7 mouse cellular contexts compared by ENCODE assay signal in genomic region chr11:61504713-61505257, GRCm38 (mm10). TPM values are rescaled to one million over a fixed set of nuclear protein-coding genes. Genes with fewer than 3 reads are reported as not detected.
DNase-seq lines count a peak whose midpoint lies in the region; ATAC-seq and TF ChIP-seq lines count a peak whose summit lies in the region.

TSS of gene B9d1 (plus strand) at chr11:61505144.

- peak within 1 kb of the TSS; percentile 78 for H3K4me3 ChIP-seq in embryonic facial prominence, embryonic 10.5 days
- H3K4me3 ChIP-seq in intestine, postnatal 0 days (ENCODE audit: low read depth, low read length) = peak within 1 kb of the TSS; percentile 57
- peak within 1 kb of the TSS; percentile 71 for H3K4me3 ChIP-seq in midbrain, embryonic 12.5 days
- H3K4me3 ChIP-seq in small intestine, adult 2 months (ENCODE audit: low read depth, low read length) = peak within 1 kb of the TSS; percentile 83

- ATAC-seq in intestine, postnatal 0 days = peak; percentile 87
- peak; percentile 90 for ATAC-seq in midbrain, embryonic 12.5 days (ENCODE audit: low FRiP score, low read depth)

- H3K4me2 ChIP-seq in intestine, postnatal 0 days (replicated peaks; ENCODE audit: low read depth) = peak within 1 kb of the TSS; percentile 81
- H3K4me2 ChIP-seq in midbrain, embryonic 12.5 days (replicated peaks) = peak within 1 kb of the TSS; percentile 77

- peak within 1 kb of the TSS; percentile 59; the same call in 1 of the 2 replicates for H3K9ac ChIP-seq in intestine, postnatal 0 days (ENCODE audit: low read depth, low read length)
- H3K9ac ChIP-seq in midbrain, embryonic 12.5 days (replicated peaks) = peak within 1 kb of the TSS; percentile 70

- TF ChIP-seq CTCF in intestine, postnatal 0 days (IDR thresholded peaks at IDR 0.05; ENCODE audit: low read depth) = peak; percentile 100
- peak; percentile 98 for TF ChIP-seq CTCF in small intestine, adult 2 months (IDR thresholded peaks at IDR 0.05; ENCODE audit: extremely low read depth, insufficient read length, insufficient replicate concordance, low read depth, low read length)

- no peaks in the 10 kb centered on the region for H3K9me3 ChIP-seq in embryonic facial prominence, embryonic 10.5 days
- no peaks in the 10 kb centered on the region for H3K9me3 ChIP-seq in intestine, postnatal 0 days (ENCODE audit: control insufficient read depth)
- H3K9me3 ChIP-seq in midbrain, embryonic 12.5 days = no peaks in the 10 kb centered on the region

- peaks cover 20% of the 10 kb centered on the region for H3K4me1 ChIP-seq in embryonic facial prominence, embryonic 10.5 days
- no peaks in the 10 kb centered on the region for H3K4me1 ChIP-seq in intestine, postnatal 0 days (replicated peaks; ENCODE audit: control insufficient read depth, insufficient read depth, low read length)
- H3K4me1 ChIP-seq in midbrain, embryonic 12.5 days = peaks cover 14% of the 10 kb centered on the region
- H3K4me1 ChIP-seq in small intestine, adult 2 months (ENCODE audit: control insufficient read depth, insufficient read depth, insufficient read length, low read length) = no peaks in the 10 kb centered on the region; the same call in 1 of the 2 replicates

- H3K36me3 ChIP-seq in embryonic facial prominence, embryonic 10.5 days (replicated peaks) = peaks cover 17% of the 10 kb centered on the region
- no peaks in the 10 kb centered on the region for H3K36me3 ChIP-seq in intestine, postnatal 0 days (ENCODE audit: control insufficient read depth, insufficient read depth)
- H3K36me3 ChIP-seq in midbrain, embryonic 12.5 days = peaks cover 4% of the 10 kb centered on the region; the same call in 1 of the 2 replicates
- H3K36me3 ChIP-seq in small intestine, adult 2 months (ENCODE audit: control insufficient read depth, insufficient read depth, low read length) = no peaks in the 10 kb centered on the region

- peak within 1 kb of the TSS; percentile 92 for H3K27ac ChIP-seq in embryonic facial prominence, embryonic 10.5 days (replicated peaks)
- peak within 1 kb of the TSS; percentile 60; the same call in 1 of the 2 replicates for H3K27ac ChIP-seq in intestine, postnatal 0 days (ENCODE audit: low read depth, low read length)
- peak within 1 kb of the TSS; percentile 87 for H3K27ac ChIP-seq in midbrain, embryonic 12.5 days (replicated peaks)
- peak within 1 kb of the TSS; percentile 68 for H3K27ac ChIP-seq in small intestine, adult 2 months (ENCODE audit: insufficient read depth, low read depth, low read length)

- no peaks in the 10 kb centered on the region for H3K27me3 ChIP-seq in embryonic facial prominence, embryonic 10.5 days (replicated peaks; ENCODE audit: low read depth, poor library complexity, severe bottlenecking)
- no peaks in the 10 kb centered on the region for H3K27me3 ChIP-seq in intestine, postnatal 0 days (replicated peaks; ENCODE audit: control insufficient read depth, insufficient read depth, low read length)
- no peaks in the 10 kb centered on the region for H3K27me3 ChIP-seq in midbrain, embryonic 12.5 days
- no peaks in the 10 kb centered on the region for H3K27me3 ChIP-seq in small intestine, adult 2 months (ENCODE audit: control insufficient read depth, insufficient read depth, low read length)

- peak; percentile 94 for DNase-seq in adrenal gland, postnatal 10 days
- peak; percentile 94 for DNase-seq in embryonic facial prominence, embryonic 10.5 days (ENCODE audit: low spot score)
- no peak for DNase-seq in gonadal fat pad, adult 2 months (ENCODE audit: low read depth)
- peak; percentile 96 for DNase-seq in left cerebral cortex, postnatal 4 days

- WGBS in embryonic facial prominence, embryonic 10.5 days = under 1% methylated on average over 39 of the region's 39 CpGs
- under 1% methylated on average over 39 of the region's 39 CpGs for WGBS in intestine, postnatal 0 days
- WGBS in midbrain, embryonic 12.5 days = under 1% methylated on average over 39 of the region's 39 CpGs
- under 1% methylated on average over 39 of the region's 39 CpGs for WGBS in small intestine, adult 2 months

- intact Hi-C loops in left cerebral cortex, postnatal 4 days (cut with DNase I) = loop anchor here (5.0 kb wide), 1 partner anchor 87 kb away; no protein-coding TSS in a partner anchor

- no peak; the same call in 1 of the 2 replicates for TF ChIP-seq POLR2A in small intestine, adult 2 months (IDR thresholded peaks at IDR 0.05; ENCODE audit: low read depth, low read length)

RNA-seq across cellular contexts. Expression of gene B9d1, which starts in this region (rescaled TPM):
- total RNA-seq in adrenal gland, postnatal 10 days (2021) = 10 to 100 TPM; 14.3 to 17.0 TPM
- polyA plus RNA-seq in embryonic facial prominence, embryonic 10.5 days (2016; fragmentation: Nextera tagmentation; extraction: Ambion mirVana) = 44.4 and 49.7 TPM in 2 replicates
- 32.2 and 37.9 TPM in 2 replicates for polyA plus RNA-seq in gonadal fat pad, adult 2 months (2012; rRNA removed)
- 6.1 TPM in 2 replicates for polyA plus RNA-seq in intestine, postnatal 0 days (2015; fragmentation: Nextera tagmentation; extraction: Ambion mirVana)
- 10 to 100 TPM; 33.2 to 34.7 TPM for total RNA-seq in left cerebral cortex, postnatal 4 days (2021)
- polyA plus RNA-seq in midbrain, embryonic 12.5 days (2016; fragmentation: Nextera tagmentation; extraction: Ambion mirVana) = 33.2 and 37.8 TPM in 2 replicates
- polyA plus RNA-seq in small intestine, adult 2 months (2012; rRNA removed) = 9.4 and 11.8 TPM in 2 replicates
